Mouse (Mus musculus): Measurements from ENCODE around the gene Ttll9. TPM values are rescaled to one million over a fixed set of nuclear protein-coding genes. Genes with fewer than 3 reads are reported as not detected.
A peak's percentile ranks its signal among the peaks of the same experiment; 100 is the strongest.

Gene Ttll9
- polyA plus RNA-seq, 1 experiment: 5.8 TPM

- TF ChIP-seq CTCF (IDR thresholded peaks at IDR 0.05; ENCODE audit: borderline replicate concordance, extremely low read depth, insufficient read depth, insufficient read length): no peak
- TF ChIP-seq POLR2A (IDR thresholded peaks at IDR 0.05; ENCODE audit: borderline replicate concordance, extremely low read depth, insufficient read depth, insufficient read length, poor library complexity, severe bottlenecking): no peak
Observed at GRCm38 (mm10) chr2:153033545-153034230, 71.4 kb downstream of the Ttll9 start.

GRCm38 (mm10) chr2:153036690-153037089 lies 74.4 kb downstream of the Ttll9 start:
- no peak for TF ChIP-seq POLR2A (IDR thresholded peaks at IDR 0.05; ENCODE audit: borderline replicate concordance, extremely low read depth, insufficient read depth, insufficient read length, poor library complexity, severe bottlenecking)
- TF ChIP-seq CTCF (IDR thresholded peaks at IDR 0.05; ENCODE audit: borderline replicate concordance, extremely low read depth, insufficient read depth, insufficient read length): no peak
- DNase-seq (ENCODE audit: low read depth): no peak

More at GRCm38 (mm10) chr2:153033545-153034230, 71.4 kb downstream of the Ttll9 start:
- DNase-seq (ENCODE audit: low read depth): peak; percentile 72

GRCm38 (mm10) chr2:153043886-153044285 lies 81.6 kb downstream of the Ttll9 start:
- DNase-seq (ENCODE audit: low read depth): peak; percentile 50
- TF ChIP-seq CTCF (IDR thresholded peaks at IDR 0.05; ENCODE audit: borderline replicate concordance, extremely low read depth, insufficient read depth, insufficient read length): no peak

- peak; percentile 94 for DNase-seq (ENCODE audit: low read depth)
- TF ChIP-seq POLR2A (IDR thresholded peaks at IDR 0.05; ENCODE audit: borderline replicate concordance, extremely low read depth, insufficient read depth, insufficient read length, poor library complexity, severe bottlenecking) (no peak), CTCF (IDR thresholded peaks at IDR 0.05; ENCODE audit: borderline replicate concordance, extremely low read depth, insufficient read depth, insufficient read length) (no peak)
Observed at GRCm38 (mm10) chr2:153045884-153046299, 83.6 kb downstream of the Ttll9 start.

GRCm38 (mm10) chr2:153047828-153048465 lies 85.7 kb downstream of the Ttll9 start:
- peak; percentile 73 for DNase-seq (ENCODE audit: low read depth)
- TF ChIP-seq CTCF (IDR thresholded peaks at IDR 0.05; ENCODE audit: borderline replicate concordance, extremely low read depth, insufficient read depth, insufficient read length): peak; percentile 71
- no peak for TF ChIP-seq POLR2A (IDR thresholded peaks at IDR 0.05; ENCODE audit: borderline replicate concordance, extremely low read depth, insufficient read depth, insufficient read length, poor library complexity, severe bottlenecking)

GRCm38 (mm10) chr2:153049288-153049996 lies 87.2 kb downstream of the Ttll9 start:
- peak; percentile 91 for DNase-seq (ENCODE audit: low read depth)
- no peak for TF ChIP-seq POLR2A (IDR thresholded peaks at IDR 0.05; ENCODE audit: borderline replicate concordance, extremely low read depth, insufficient read depth, insufficient read length, poor library complexity, severe bottlenecking)
- TF ChIP-seq CTCF (IDR thresholded peaks at IDR 0.05; ENCODE audit: borderline replicate concordance, extremely low read depth, insufficient read depth, insufficient read length): no peak

GRCm38 (mm10) chr2:153049997-153050358 lies 87.7 kb downstream of the Ttll9 start:
- DNase-seq (ENCODE audit: low read depth): peak; percentile 46
- TF ChIP-seq POLR2A (IDR thresholded peaks at IDR 0.05; ENCODE audit: borderline replicate concordance, extremely low read depth, insufficient read depth, insufficient read length, poor library complexity, severe bottlenecking) (no peak), CTCF (IDR thresholded peaks at IDR 0.05; ENCODE audit: borderline replicate concordance, extremely low read depth, insufficient read depth, insufficient read length) (no peak)

GRCm38 (mm10) chr2:153051095-153051494 lies 88.8 kb downstream of the Ttll9 start:
- no peak for DNase-seq (ENCODE audit: low read depth)
- TF ChIP-seq POLR2A (IDR thresholded peaks at IDR 0.05; ENCODE audit: borderline replicate concordance, extremely low read depth, insufficient read depth, insufficient read length, poor library complexity, severe bottlenecking) (no peak), CTCF (IDR thresholded peaks at IDR 0.05; ENCODE audit: borderline replicate concordance, extremely low read depth, insufficient read depth, insufficient read length) (no peak)

- no peak for TF ChIP-seq POLR2A (IDR thresholded peaks at IDR 0.05; ENCODE audit: borderline replicate concordance, extremely low read depth, insufficient read depth, insufficient read length, poor library complexity, severe bottlenecking)
- no peak for TF ChIP-seq CTCF (IDR thresholded peaks at IDR 0.05; ENCODE audit: borderline replicate concordance, extremely low read depth, insufficient read depth, insufficient read length)
- no peak for DNase-seq (ENCODE audit: low read depth)
Observed at GRCm38 (mm10) chr2:153051537-153051936, 89.3 kb downstream of the Ttll9 start.

- TF ChIP-seq CTCF (IDR thresholded peaks at IDR 0.05; ENCODE audit: borderline replicate concordance, extremely low read depth, insufficient read depth, insufficient read length): peak; percentile 25; the same call in 1 of the 2 replicates
- TF ChIP-seq POLR2A (IDR thresholded peaks at IDR 0.05; ENCODE audit: borderline replicate concordance, extremely low read depth, insufficient read depth, insufficient read length, poor library complexity, severe bottlenecking): no peak
- peak; percentile 24 for DNase-seq (ENCODE audit: low read depth)
Observed at GRCm38 (mm10) chr2:153052700-153053351, 90.5 kb downstream of the Ttll9 start.

GRCm38 (mm10) chr2:153053896-153054295 lies 91.6 kb downstream of the Ttll9 start:
- TF ChIP-seq CTCF (IDR thresholded peaks at IDR 0.05; ENCODE audit: borderline replicate concordance, extremely low read depth, insufficient read depth, insufficient read length) (no peak), POLR2A (IDR thresholded peaks at IDR 0.05; ENCODE audit: borderline replicate concordance, extremely low read depth, insufficient read depth, insufficient read length, poor library complexity, severe bottlenecking) (no peak)

More at GRCm38 (mm10) chr2:153053896-153054295, 91.6 kb downstream of the Ttll9 start:
- no peak for DNase-seq (ENCODE audit: low read depth)

Data from brain, embryonic 14.5 days (tissue).